Mouse (Mus musculus) layer of hippocampus, adult 2 months (tissue): ENCODE results near the gene Grip2. TPM values are rescaled to one million over a fixed set of nuclear protein-coding genes. Genes with fewer than 3 reads are reported as not detected.

ENCODE experiments used
- DNase-seq, 2 experiments: peaks; one replicate each; pipeline ENCODE4 v3.0.0; 2022; ENCODE audit warnings: low spot score in 2 of 2
- H3K27ac ChIP-seq: fragments of 200-600 bp; 2 replicates; pipeline ENCODE4 v1.8.1; 2022
- H3K4me3 ChIP-seq: fragments of 200-600 bp; 2 replicates; pipeline ENCODE4 v1.8.1; 2022; ENCODE audit warnings: mild to moderate bottlenecking
- CTCF ChIP-seq: fragments of 200-600 bp; conservative IDR thresholded peaks from 2 replicates; pipeline ENCODE4 v1.8.1; 2022; ENCODE audit warnings: antibody characterized with exemption, mild to moderate bottlenecking, moderate library complexity
- total RNA-seq, 2 experiments: library from RNA; stranded (reverse); gene quantifications; 2 replicates each; pipeline ENCODE4 v1.2.3; 2021

Gene Grip2
- total RNA-seq, 2 experiments from 2014 or later, result 7.1 to 9.9 TPM

DNA sequence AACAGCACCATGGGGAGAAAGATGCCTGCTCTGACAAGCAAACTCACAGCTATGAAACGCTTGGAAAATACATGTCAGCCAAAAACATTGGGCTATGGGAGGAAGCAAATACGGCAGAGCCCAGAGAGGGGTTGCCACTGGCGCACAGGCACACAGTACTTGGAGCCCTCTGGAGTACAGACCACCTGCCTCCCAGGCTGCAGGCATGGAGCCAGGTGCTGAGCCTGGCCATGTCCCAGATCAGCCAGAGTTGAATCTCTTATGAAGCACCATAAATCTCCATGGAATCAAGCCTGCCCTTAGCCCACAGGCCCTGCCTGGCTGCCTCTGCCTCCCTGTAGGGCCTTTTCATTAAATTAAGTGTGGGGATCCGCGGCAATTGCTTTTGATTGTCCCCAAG is 876 bp upstream of the Grip2 start:
- no peak overlapping the region for H3K27ac ChIP-seq
- TF ChIP-seq CTCF, result no peak
- no peak overlapping the region for H3K4me3 ChIP-seq
- DNase-seq, result no peak

DNA sequence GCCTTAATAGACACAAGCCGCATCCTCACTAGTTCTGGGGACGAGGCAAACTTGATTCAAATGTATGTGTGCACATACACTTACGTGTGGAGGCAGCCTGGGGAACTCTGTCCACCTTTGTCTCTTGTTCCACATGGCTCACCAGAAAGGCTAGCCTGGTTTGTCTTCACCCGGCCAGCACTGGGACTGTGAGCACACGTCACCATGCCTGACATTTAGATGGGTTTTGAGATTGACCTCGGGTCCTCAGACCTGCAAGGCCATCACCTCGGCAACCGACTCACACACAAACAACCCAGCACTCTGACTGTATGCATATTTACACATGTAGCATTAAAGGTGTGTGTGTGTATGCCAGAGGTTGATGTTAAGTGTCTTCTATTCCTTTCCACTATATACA is 8.8 kb downstream of the Grip2 start:
- Histone ChIP-seq H3K27ac (no peak overlapping the region), H3K4me3 (no peak overlapping the region)
- no peak for DNase-seq
- no peak for TF ChIP-seq CTCF

DNA sequence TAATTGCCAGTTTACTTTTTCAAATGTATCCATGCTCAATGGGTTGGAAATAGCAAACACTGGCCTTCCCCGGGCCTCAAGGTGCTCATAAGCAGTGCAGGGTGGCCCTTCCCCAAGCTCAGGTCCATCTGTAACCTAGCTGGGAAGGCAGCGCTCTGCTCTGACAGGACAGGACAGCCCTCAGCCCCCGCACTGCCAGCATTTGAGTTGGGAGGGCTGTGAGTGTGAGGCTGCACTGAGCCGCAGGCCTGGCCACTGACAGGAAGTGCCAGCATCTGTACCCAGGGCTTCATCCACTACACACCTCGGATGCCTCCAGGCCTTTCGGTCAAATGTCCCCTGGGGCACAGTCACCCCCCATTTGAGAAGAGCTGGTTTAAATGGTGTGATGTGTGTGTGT is 11.1 kb downstream of the Grip2 start:
- no peak overlapping the region for H3K27ac ChIP-seq
- TF ChIP-seq CTCF, result no peak

DNA sequence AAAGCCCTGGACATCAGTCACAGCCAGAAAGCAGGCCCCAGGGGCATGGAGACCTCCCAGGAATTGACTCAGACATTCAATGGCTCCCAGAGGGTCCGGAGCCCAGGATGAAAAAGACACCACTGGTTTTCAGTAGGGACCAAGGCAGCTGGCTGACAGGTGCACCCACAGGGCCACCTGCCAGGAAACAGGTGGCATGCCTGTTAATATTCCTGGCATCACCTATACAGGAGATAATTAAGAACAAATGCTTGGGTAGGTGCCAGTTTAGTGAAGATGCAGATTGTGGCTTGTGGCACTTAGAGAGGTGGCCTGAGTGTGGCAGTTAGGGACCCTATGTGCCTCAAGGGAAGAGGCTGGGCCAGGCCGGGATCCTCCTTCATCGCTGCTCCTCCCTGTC is 13.4 kb downstream of the Grip2 start:
- TF ChIP-seq CTCF, result no peak
- Histone ChIP-seq H3K4me3 (no peak overlapping the region), H3K27ac (no peak overlapping the region)
- DNase-seq, result no peak

More for the DNA sequence above, 11.1 kb downstream of the Grip2 start:
- H3K4me3 ChIP-seq, result no peak overlapping the region
- DNase-seq, result no peak

- DNase-seq, result no peak
- no peak overlapping the region for H3K27ac ChIP-seq
- no peak overlapping the region for H3K4me3 ChIP-seq
- no peak for TF ChIP-seq CTCF
Measured at GRCm38 (mm10) chr6:91810007-91810406, 17.0 kb downstream of the Grip2 start.

DNA sequence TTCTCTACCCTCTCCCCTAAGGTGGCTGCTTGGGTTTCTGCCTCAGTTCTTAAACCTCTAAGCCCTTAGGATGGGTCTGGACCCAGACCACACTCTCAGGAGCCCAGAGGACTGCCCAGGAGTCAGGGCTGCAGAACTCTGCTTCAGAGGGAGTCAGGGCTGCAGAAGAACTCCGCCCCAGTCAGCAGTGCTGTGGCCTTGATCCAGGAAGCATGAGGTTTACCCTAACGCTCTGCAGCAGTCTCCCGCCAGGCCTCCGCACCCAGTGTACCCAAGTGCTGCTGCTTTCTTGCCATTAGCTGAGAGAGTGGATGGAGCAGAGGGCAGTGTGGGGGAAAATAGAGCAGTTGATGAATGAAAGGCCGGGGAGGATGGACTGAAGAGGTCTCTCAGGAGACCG is 19.0 kb downstream of the Grip2 start:
- no peak for DNase-seq
- TF ChIP-seq CTCF, result no peak
- no peak overlapping the region for H3K4me3 ChIP-seq
- no peak overlapping the region for H3K27ac ChIP-seq

DNA sequence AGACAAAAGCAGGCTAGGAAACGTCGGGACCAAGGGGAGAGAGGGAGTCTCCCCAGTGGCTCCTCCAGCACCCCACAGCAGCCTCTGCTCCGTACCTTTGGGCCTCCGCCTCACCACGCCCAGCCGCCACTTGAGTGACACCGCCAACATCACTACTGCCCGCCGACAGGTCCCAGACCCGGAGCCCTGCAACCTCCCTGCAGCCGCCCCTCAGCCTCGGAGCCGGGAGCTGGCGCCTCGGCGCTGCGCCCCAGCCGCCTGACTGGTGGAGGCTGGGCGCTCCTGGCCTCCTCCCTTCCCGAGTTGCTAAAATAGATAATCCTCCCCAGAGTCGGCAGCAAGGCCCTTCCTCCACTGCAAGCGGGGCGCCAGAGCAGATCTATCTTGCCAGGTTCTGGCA is 19.9 kb downstream of the Grip2 start:
- no peak for TF ChIP-seq CTCF
- peak overlapping the region; percentile 28; the same call in 1 of the 2 replicates for H3K27ac ChIP-seq
- H3K4me3 ChIP-seq, result peak overlapping the region; percentile 31
- DNase-seq, result peak; percentile 6 to 16

DNA sequence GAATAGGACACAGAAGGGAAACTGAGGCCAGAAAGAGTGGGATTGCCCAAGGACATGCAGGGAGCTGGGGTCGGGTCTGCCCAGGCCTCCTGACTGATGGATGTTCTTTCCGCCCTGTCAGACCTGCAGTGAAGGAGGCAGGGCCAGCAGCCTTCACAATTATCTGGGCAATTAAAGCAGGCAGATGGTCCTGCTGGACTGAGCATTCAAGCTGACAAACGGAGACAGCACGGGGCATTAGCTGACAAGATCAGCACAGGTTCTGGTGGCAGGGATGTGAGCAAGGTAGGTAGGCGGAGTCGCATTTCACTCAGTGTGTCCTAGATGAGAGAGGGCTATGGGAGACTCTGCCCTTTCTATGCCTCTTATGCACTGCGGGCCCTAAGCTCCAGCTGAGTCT is 22.9 kb downstream of the Grip2 start:
- no peak for DNase-seq
- Histone ChIP-seq H3K4me3 (no peak overlapping the region), H3K27ac (no peak overlapping the region)
- no peak for TF ChIP-seq CTCF

GRCm38 (mm10) chr6:91798496-91798895 is 28.6 kb downstream of the Grip2 start:
- Histone ChIP-seq H3K27ac (no peak overlapping the region), H3K4me3 (no peak overlapping the region)
- no peak for TF ChIP-seq CTCF

GRCm38 (mm10) chr6:91796736-91797135 is 30.3 kb downstream of the Grip2 start:
- no peak for DNase-seq
- H3K4me3 ChIP-seq, result no peak overlapping the region
- no peak for TF ChIP-seq CTCF

More at GRCm38 (mm10) chr6:91798496-91798895, 28.6 kb downstream of the Grip2 start:
- DNase-seq, result peak in 1 of 2 experiments; percentile 12

GRCm38 (mm10) chr6:91796064-91796463 is 31.0 kb downstream of the Grip2 start:
- Histone ChIP-seq H3K27ac (no peak overlapping the region), H3K4me3 (no peak overlapping the region)
- no peak for TF ChIP-seq CTCF
- DNase-seq, result peak in 1 of 2 experiments; percentile 26

More at GRCm38 (mm10) chr6:91796736-91797135, 30.3 kb downstream of the Grip2 start:
- H3K27ac ChIP-seq, result no peak overlapping the region

DNA sequence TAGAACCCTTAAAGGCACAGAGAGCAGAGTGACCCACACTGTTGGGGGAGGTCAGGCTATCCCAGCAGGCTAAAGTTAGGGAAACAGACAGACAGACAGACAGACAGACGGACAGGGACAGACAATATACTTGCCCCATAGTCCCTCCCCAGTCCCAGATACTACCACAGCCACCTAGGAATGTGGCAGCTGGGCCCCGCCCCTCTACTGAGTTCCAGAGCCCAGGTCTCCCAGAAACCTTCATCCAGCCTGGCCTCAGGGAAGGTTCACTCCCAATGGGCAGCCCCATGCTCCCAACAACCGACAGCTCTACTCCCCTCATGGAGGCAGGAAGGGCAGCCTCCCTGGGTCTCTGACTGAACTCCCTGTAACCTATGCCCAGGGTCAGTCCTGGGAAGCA is 31.4 kb downstream of the Grip2 start:
- no peak overlapping the region for H3K4me3 ChIP-seq
- DNase-seq, result no peak
- no peak overlapping the region for H3K27ac ChIP-seq
- TF ChIP-seq CTCF, result no peak

DNA sequence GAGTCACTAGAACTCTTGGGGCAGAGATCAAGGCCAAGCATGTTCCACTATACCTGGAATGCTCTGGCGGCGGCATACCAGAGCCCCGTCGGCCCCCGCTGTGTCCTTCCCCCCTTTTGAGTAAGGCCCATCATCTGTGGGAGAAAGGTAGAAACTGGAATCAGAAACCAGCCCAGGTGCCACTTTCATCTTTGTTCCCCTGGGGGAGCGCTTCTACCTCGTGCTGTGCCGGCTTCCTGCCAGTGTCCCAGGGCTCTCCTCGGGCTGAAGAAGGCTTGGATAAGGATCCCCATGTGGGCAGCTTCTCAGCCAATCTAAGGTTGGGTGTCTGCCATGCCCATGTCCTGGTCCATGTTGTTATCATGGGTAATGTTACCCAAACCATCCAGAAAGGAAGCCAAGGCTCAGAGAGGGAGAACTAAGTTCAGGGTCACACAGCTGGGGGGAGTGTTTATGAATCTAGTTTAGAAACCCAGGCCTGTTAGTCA is 38.7 kb downstream of the Grip2 start:
- TF ChIP-seq CTCF, result no peak
- no peak for DNase-seq

GRCm38 (mm10) chr6:91785018-91785417 is 42.0 kb downstream of the Grip2 start:
- no peak for DNase-seq
- Histone ChIP-seq H3K4me3 (no peak overlapping the region), H3K27ac (no peak overlapping the region)
- TF ChIP-seq CTCF, result no peak

More for the DNA sequence above, 38.7 kb downstream of the Grip2 start:
- H3K4me3 ChIP-seq, result no peak overlapping the region
- no peak overlapping the region for H3K27ac ChIP-seq

DNA sequence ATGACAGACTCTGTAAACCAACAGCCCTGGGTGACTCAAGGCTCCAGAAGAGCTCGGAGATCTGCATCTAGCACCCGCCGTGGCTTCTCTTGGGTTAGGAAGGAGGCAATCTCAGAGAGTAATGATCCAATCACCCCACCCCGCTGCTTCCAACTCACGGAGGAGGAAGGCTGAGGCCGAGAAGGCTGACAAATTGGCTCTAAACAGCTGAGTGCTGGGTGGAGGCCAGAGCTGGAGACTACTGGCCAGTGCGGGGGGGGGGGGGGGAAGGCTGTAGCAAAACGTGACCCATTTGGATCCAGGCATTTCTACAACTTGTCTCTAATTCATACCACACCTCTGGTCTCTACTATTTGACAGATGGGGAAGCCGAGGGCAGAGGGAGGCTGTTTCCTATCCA is 47.8 kb downstream of the Grip2 start:
- TF ChIP-seq CTCF, result no peak
- no peak overlapping the region for H3K27ac ChIP-seq
- no peak for DNase-seq
- no peak overlapping the region for H3K4me3 ChIP-seq
